Comparison of ENCODE assay signal across 8 mouse cellular contexts in the genomic region with DNA sequence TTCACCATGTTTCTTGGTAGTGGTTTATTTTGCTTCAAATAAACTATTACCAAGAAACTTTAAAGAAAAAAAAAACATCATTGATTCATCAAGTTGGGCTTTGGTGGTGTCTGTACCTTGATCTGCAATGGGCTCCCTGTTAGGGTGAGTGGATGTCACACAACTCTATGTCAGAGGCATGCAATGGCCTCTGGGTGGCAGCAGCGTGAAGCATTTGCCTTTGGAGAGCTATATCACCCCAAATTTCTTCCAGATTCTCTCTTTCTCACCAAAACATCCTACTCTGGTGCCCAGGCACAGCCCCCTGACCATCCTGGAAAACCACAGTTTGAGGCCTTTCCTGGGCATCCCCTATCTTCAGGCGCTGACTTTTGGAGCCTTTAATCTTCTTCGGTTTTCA. TPM values are rescaled to one million over a fixed set of nuclear protein-coding genes. Genes with fewer than 3 reads are reported as not detected.
DNase-seq lines count a peak whose midpoint lies in the region; ATAC-seq and TF ChIP-seq lines count a peak whose summit lies in the region.

No protein-coding gene starts in this region.

- intact Hi-C loops in left cerebral cortex, adult 2 months (cut with DNase I), result loop anchor here (2.0 to 5.0 kb wide), 3 partner anchors 66 to 482 kb away; no protein-coding TSS in a partner anchor

- peak; percentile 18 to 44 for DNase-seq in left cerebral cortex, adult 2 months (ENCODE audit: extremely low spot score in 1 of 2, low spot score in 2 of 2)
- DNase-seq in retina, embryonic 14.5 days (ENCODE audit: low spot score), result peak; percentile 77
- DNase-seq in spleen, postnatal 4 days (ENCODE audit: low spot score in 2 of 2), result no peak

- no peaks in the 10 kb centered on the region for H3K4me1 ChIP-seq in intestine, postnatal 0 days (replicated peaks; ENCODE audit: control insufficient read depth, insufficient read depth, low read length)
- H3K4me1 ChIP-seq in intestine, embryonic 15.5 days (replicated peaks), result no peaks in the 10 kb centered on the region
- peaks cover 31% of the 10 kb centered on the region for H3K4me1 ChIP-seq in E14TG2a.4 (replicated peaks; ENCODE audit: low read depth, low read length)
- H3K4me1 ChIP-seq in bone marrow, adult 2 months (ENCODE audit: control insufficient read depth, insufficient read depth, low read length), result no peaks in the 10 kb centered on the region

- TF ChIP-seq POLR2A in bone marrow, adult 2 months (IDR thresholded peaks at IDR 0.05; ENCODE audit: borderline replicate concordance, control insufficient read depth, low read depth, low read length), result no peak

- no peaks in the 10 kb centered on the region for H3K27me3 ChIP-seq in intestine, postnatal 0 days (replicated peaks; ENCODE audit: control insufficient read depth, insufficient read depth, low read length)
- H3K27me3 ChIP-seq in intestine, embryonic 15.5 days (replicated peaks), result no peaks in the 10 kb centered on the region
- no peaks in the 10 kb centered on the region for H3K27me3 ChIP-seq in E14TG2a.4 (ENCODE audit: insufficient read depth, low read length)

- 42% methylated on average over 3 of the region's 3 CpGs for WGBS in intestine, postnatal 0 days
- WGBS in intestine, embryonic 15.5 days, result 45% methylated on average over 3 of the region's 3 CpGs
- 36% methylated on average over 3 of the region's 3 CpGs for WGBS in bone marrow, adult 2 months

- H3K27ac ChIP-seq in intestine, postnatal 0 days (ENCODE audit: low read depth, low read length), result no peak overlapping the region
- no peak overlapping the region for H3K27ac ChIP-seq in intestine, embryonic 15.5 days
- no peak overlapping the region for H3K27ac ChIP-seq in bone marrow, adult 2 months (ENCODE audit: control insufficient read depth, insufficient read depth, low read depth, low read length, poor library complexity)
- no peak overlapping the region for H3K27ac ChIP-seq in left cerebral cortex, adult 2 months

- H3K9me3 ChIP-seq in intestine, postnatal 0 days (ENCODE audit: control insufficient read depth), result no peaks in the 10 kb centered on the region
- H3K9me3 ChIP-seq in intestine, embryonic 15.5 days, result no peaks in the 10 kb centered on the region
- H3K9me3 ChIP-seq in E14TG2a.4 (ENCODE audit: low read length), result peaks cover 5% of the 10 kb centered on the region

- no peak for ATAC-seq in intestine, postnatal 0 days
- ATAC-seq in intestine, embryonic 15.5 days, result no peak
- ATAC-seq in frontal cortex, adult (ENCODE audit: low TSS enrichment), result peak; percentile 88

- no peak overlapping the region for H3K4me3 ChIP-seq in intestine, postnatal 0 days (ENCODE audit: low read depth, low read length)
- H3K4me3 ChIP-seq in intestine, embryonic 15.5 days (replicated peaks), result no peak overlapping the region
- no peak overlapping the region for H3K4me3 ChIP-seq in E14TG2a.4 (replicated peaks; ENCODE audit: low read length)
- H3K4me3 ChIP-seq in bone marrow, adult 2 months (replicated peaks; ENCODE audit: control insufficient read depth, low read depth, low read length), result no peak overlapping the region
- no peak overlapping the region for H3K4me3 ChIP-seq in left cerebral cortex, adult 2 months

- no peaks in the 10 kb centered on the region for H3K36me3 ChIP-seq in intestine, postnatal 0 days (ENCODE audit: control insufficient read depth, insufficient read depth)
- no peaks in the 10 kb centered on the region for H3K36me3 ChIP-seq in intestine, embryonic 15.5 days
- H3K36me3 ChIP-seq in E14TG2a.4 (ENCODE audit: insufficient read depth, low read length), result no peaks in the 10 kb centered on the region

- peak; percentile 87 for TF ChIP-seq CTCF in intestine, postnatal 0 days (IDR thresholded peaks at IDR 0.05; ENCODE audit: low read depth)
- peak; percentile 49 for TF ChIP-seq CTCF in E14TG2a.4 (conservative IDR thresholded peaks at IDR 0.05; ENCODE audit: low read length)
- peak; percentile 52 for TF ChIP-seq CTCF in bone marrow, adult 2 months (IDR thresholded peaks at IDR 0.05; ENCODE audit: control insufficient read depth, insufficient read depth, low read length)
- peak; percentile 74 for TF ChIP-seq CTCF in left cerebral cortex, adult 2 months (IDR thresholded peaks at IDR 0.05)

- H3K9ac ChIP-seq in intestine, postnatal 0 days (ENCODE audit: low read depth, low read length), result no peak overlapping the region
- H3K9ac ChIP-seq in intestine, embryonic 15.5 days, result no peak overlapping the region

- H3K4me2 ChIP-seq in intestine, postnatal 0 days (replicated peaks; ENCODE audit: low read depth), result no peak overlapping the region
- H3K4me2 ChIP-seq in intestine, embryonic 15.5 days (replicated peaks), result no peak overlapping the region

RNA-seq across cellular contexts. Expression of gene Ireb2, which starts 33.0 kb away (rescaled TPM):
- polyA plus RNA-seq in intestine, postnatal 0 days (2015; fragmentation: Nextera tagmentation; extraction: Ambion mirVana), result 17.7 and 19.6 TPM in 2 replicates
- polyA plus RNA-seq in intestine, embryonic 15.5 days (2015; fragmentation: Nextera tagmentation; extraction: Ambion mirVana), result 24.1 and 27.8 TPM in 2 replicates
- 9.8 and 17.7 TPM in 2 replicates for polyA plus RNA-seq in bone marrow, adult 2 months (2011; ENCODE audit: insufficient read depth, insufficient read length, low replicate concordance, missing spikeins)
- total RNA-seq in left cerebral cortex, adult 2 months (2021), result 10 to 100 TPM; 48.0 to 52.2 TPM

Comparison
In these comparisons a context has a peak if more than half of its experiments do, and no peak if none do; other contexts are left out.
1. DNase-seq: peak in left cerebral cortex, adult 2 months (2 of 2) and retina, embryonic 14.5 days (single experiment); none in spleen, postnatal 4 days (0 of 2).
2. Peak in every context shown above with its lines, with median percentiles within 50 percentile points of each other: CTCF ChIP-seq.